Mouse (Mus musculus) cerebellum, adult 2 months (tissue): ENCODE results near the gene Pdzd7.

ENCODE experiments used
- CTCF ChIP-seq: fragments of 200-500 bp; IDR thresholded peaks from 2 replicates; pipeline ENCODE4 v1.5.1; 2011; ENCODE audit warnings: low read depth, mild to moderate bottlenecking, control low read depth, low read length, moderate library complexity, borderline replicate concordance; ENCODE audit not compliant: insufficient read depth
- POLR2A ChIP-seq: fragments of 200-500 bp; IDR thresholded peaks from 2 replicates; pipeline ENCODE4 v1.6.1; 2011; ENCODE audit warnings: low read length, control low read depth, borderline replicate concordance; ENCODE audit not compliant: insufficient read depth

- peak; percentile 24; the same call in 1 of the 2 replicates for TF ChIP-seq POLR2A
- no peak for TF ChIP-seq CTCF
Measured at GRCm38 (mm10) chr19:45017909-45018308, 27.6 kb downstream of the Pdzd7 start.
